In genomic region chr7:110787310-110787709, GRCm38 (mm10) we compare ENCODE assay signal across 11 mouse cellular contexts. TPM values are rescaled to one million over a fixed set of nuclear protein-coding genes. Genes with fewer than 3 reads are reported as not detected.
DNase-seq lines count a peak whose midpoint lies in the region; ATAC-seq and TF ChIP-seq lines count a peak whose summit lies in the region.
"Had no signal": no experiment of that assay in that cellular context is flagged by ENCODE, and none has a peak within 500 bp of the region (broad histone marks: within the 10 kb centered on the region; RNA-seq: fewer than 3 reads in every experiment).

No protein-coding gene starts in this region.

- no peak for TF ChIP-seq CTCF in kidney, adult 2 months (conservative IDR thresholded peaks at IDR 0.05; ENCODE audit: insufficient read depth, insufficient read length, low read depth, low read length)

- no peaks in the 10 kb centered on the region for H3K36me3 ChIP-seq in kidney, adult 2 months (ENCODE audit: control insufficient read depth, insufficient read depth, low read length)
- no peaks in the 10 kb centered on the region for H3K36me3 ChIP-seq in midbrain, embryonic 14.5 days (ENCODE audit: control insufficient read depth, insufficient read depth, low read length)
- H3K36me3 ChIP-seq: heart, embryonic 15.5 days had no signal

- TF ChIP-seq POLR2A in kidney, adult 2 months (IDR thresholded peaks at IDR 0.05; ENCODE audit: low read depth, low read length) = no peak

- intact Hi-C loops in heart, postnatal 25 days (cut with DNase I) = loop anchor here (2.0 kb wide), 1 partner anchor 19 kb away; the partner anchor contains the start of gene Ampd3

- DNase-seq in heart, adult 11 months = peak; percentile 98
- no peak for DNase-seq in heart, postnatal 25 days (ENCODE audit: low spot score)
- peak; percentile 81 for DNase-seq in NIH3T3 (ENCODE audit: low read depth)
- peak; percentile 77 for DNase-seq in kidney, adult 2 months
- peak; percentile 83 for DNase-seq in lung, postnatal 10 days
- DNase-seq in urinary bladder, postnatal 4 days (ENCODE audit: low spot score in 2 of 2) = no peak
- DNase-seq in midbrain, embryonic 14.5 days = no peak
- DNase-seq: embryo, embryonic 11 days had no signal

- H3K4me1 ChIP-seq in kidney, adult 2 months (ENCODE audit: control insufficient read depth, insufficient read depth, low read length) = peaks cover 25% of the 10 kb centered on the region
- no peaks in the 10 kb centered on the region for H3K4me1 ChIP-seq in midbrain, embryonic 14.5 days (ENCODE audit: control insufficient read depth, insufficient read depth, low read length)
- H3K4me1 ChIP-seq: forebrain, embryonic 13.5 days had no signal

- no peak overlapping the region for H3K4me3 ChIP-seq in kidney, adult 2 months (ENCODE audit: insufficient read depth, low read depth, low read length)
- no peak overlapping the region for H3K4me3 ChIP-seq in midbrain, embryonic 14.5 days (replicated peaks; ENCODE audit: low read depth, low read length)
- H3K4me3 ChIP-seq: forebrain, embryonic 13.5 days; heart, embryonic 15.5 days had no signal

- no peaks in the 10 kb centered on the region for H3K27me3 ChIP-seq in kidney, adult 2 months (replicated peaks; ENCODE audit: control insufficient read depth, insufficient read depth, low read length)
- H3K27me3 ChIP-seq in midbrain, embryonic 14.5 days (ENCODE audit: control insufficient read depth, insufficient read depth, low read length) = no peaks in the 10 kb centered on the region
- H3K27me3 ChIP-seq: forebrain, embryonic 13.5 days; heart, embryonic 15.5 days had no signal

- no peak overlapping the region for H3K9ac ChIP-seq in midbrain, embryonic 14.5 days (replicated peaks; ENCODE audit: low read length)
- H3K9ac ChIP-seq: forebrain, embryonic 13.5 days; heart, embryonic 15.5 days had no signal

- ATAC-seq in activated CD4-positive, CD25-positive, alpha-beta regulatory T cell, adult 4 months = no peak
- ATAC-seq in midbrain, embryonic 14.5 days (ENCODE audit: low FRiP score, low TSS enrichment) = no peak
- ATAC-seq: forebrain, embryonic 13.5 days had no signal

- WGBS in kidney, adult 2 months = 46% methylated on average over 6 of the region's 6 CpGs
- 77% methylated on average over 6 of the region's 6 CpGs for WGBS in midbrain, embryonic 14.5 days

- H3K27ac ChIP-seq in kidney, adult 2 months (ENCODE audit: insufficient read depth, low read depth, low read length) = no peak overlapping the region
- no peak overlapping the region for H3K27ac ChIP-seq in midbrain, embryonic 14.5 days (replicated peaks; ENCODE audit: low read depth, low read length)
- H3K27ac ChIP-seq: forebrain, embryonic 13.5 days; heart, embryonic 15.5 days had no signal

- H3K4me2 ChIP-seq in midbrain, embryonic 14.5 days (ENCODE audit: low read length) = no peak overlapping the region
- H3K4me2 ChIP-seq: forebrain, embryonic 13.5 days; heart, embryonic 15.5 days had no signal

- no peaks in the 10 kb centered on the region for H3K9me3 ChIP-seq in midbrain, embryonic 14.5 days (ENCODE audit: control insufficient read depth, low read length)
- H3K9me3 ChIP-seq: forebrain, embryonic 13.5 days; heart, embryonic 15.5 days had no signal

RNA-seq across cellular contexts. Expression of gene Ampd3, which starts 19.3 kb away (rescaled TPM):
- total RNA-seq in heart, postnatal 25 days (2021) = 10 to 100 TPM; 46.0 to 46.2 TPM
- polyA plus RNA-seq in kidney, adult 2 months (2012; rRNA removed) = 23.4 and 26.4 TPM in 2 replicates
- polyA plus RNA-seq in activated CD4-positive, CD25-positive, alpha-beta regulatory T cell, adult 4 months (2017; shearing (Covaris generic)) = 1 to 10 TPM; 3.7 to 3.9 TPM
- polyA plus RNA-seq in midbrain, embryonic 14.5 days (2014; fragmentation: Nextera tagmentation; extraction: Ambion mirVana) = 7.8 and 8.2 TPM in 2 replicates

RNA-seq across cellular contexts. Expression of gene Rnf141, which starts 56.9 kb away (rescaled TPM):
- total RNA-seq in heart, postnatal 25 days (2021) = 10 to 100 TPM; 31.9 to 41.0 TPM
- 11.4 and 19.3 TPM in 2 replicates for polyA plus RNA-seq in kidney, adult 2 months (2012; rRNA removed)
- 10 to 100 TPM; 14.8 to 17.6 TPM for polyA plus RNA-seq in activated CD4-positive, CD25-positive, alpha-beta regulatory T cell, adult 4 months (2017; shearing (Covaris generic))
- polyA plus RNA-seq in midbrain, embryonic 14.5 days (2014; fragmentation: Nextera tagmentation; extraction: Ambion mirVana) = 24.0 and 38.3 TPM in 2 replicates

Comparison
In these comparisons a context has a peak if more than half of its experiments do, and no peak if none do; other contexts are left out.
1. DNase-seq: peak in heart, adult 11 months (single experiment), NIH3T3 (single experiment), kidney, adult 2 months (single experiment) and lung, postnatal 10 days (single experiment); none in heart, postnatal 25 days (single experiment), urinary bladder, postnatal 4 days (0 of 2) and midbrain, embryonic 14.5 days (single experiment).